Mouse (Mus musculus): ENCODE results near the gene Prkcb. TPM values are rescaled to one million over a fixed set of nuclear protein-coding genes. Genes with fewer than 3 reads are reported as not detected.

Prkcb gene
- polyA plus RNA-seq, 1 experiment, result 1.0 TPM

- Histone ChIP-seq H3K4me1 (ENCODE audit: control insufficient read depth, insufficient read depth, low read length) (0 out of 2 replicates have a peak, but pooled peaks cover 4% of the 10 kb centered on the region), H3K27ac (ENCODE audit: insufficient read depth, low read length) (no peak overlapping the region), H3K4me3 (ENCODE audit: insufficient read depth, low read length) (no peak overlapping the region)
- TF ChIP-seq POLR2A (IDR thresholded peaks at IDR 0.05; ENCODE audit: low read depth, low read length) (no peak), CTCF (IDR thresholded peaks at IDR 0.05; ENCODE audit: borderline replicate concordance, insufficient read depth, low read length) (no peak)
Measured at GRCm38 (mm10) chr7:122406625-122407024, 118.1 kb downstream of the Prkcb start.

GRCm38 (mm10) chr7:122409945-122410344 lies 121.4 kb downstream of the Prkcb start:
- no peak for TF ChIP-seq POLR2A (IDR thresholded peaks at IDR 0.05; ENCODE audit: low read depth, low read length)
- Histone ChIP-seq H3K27ac (ENCODE audit: insufficient read depth, low read length) (no peak overlapping the region), H3K4me1 (ENCODE audit: control insufficient read depth, insufficient read depth, low read length) (0 out of 2 replicates have a peak, but pooled peaks cover 4% of the 10 kb centered on the region), H3K4me3 (ENCODE audit: insufficient read depth, low read length) (no peak overlapping the region)

GRCm38 (mm10) chr7:122410873-122411272 lies 122.3 kb downstream of the Prkcb start:
- Histone ChIP-seq H3K4me3 (ENCODE audit: insufficient read depth, low read length) (no peak overlapping the region), H3K4me1 (ENCODE audit: control insufficient read depth, insufficient read depth, low read length) (0 out of 2 replicates have a peak, but pooled peaks cover 4% of the 10 kb centered on the region), H3K27ac (ENCODE audit: insufficient read depth, low read length) (no peak overlapping the region)
- TF ChIP-seq CTCF (IDR thresholded peaks at IDR 0.05; ENCODE audit: borderline replicate concordance, insufficient read depth, low read length), result no peak
- no peak for TF ChIP-seq POLR2A (IDR thresholded peaks at IDR 0.05; ENCODE audit: low read depth, low read length)

GRCm38 (mm10) chr7:122413231-122413630 lies 124.7 kb downstream of the Prkcb start:
- Histone ChIP-seq H3K4me3 (ENCODE audit: insufficient read depth, low read length) (no peak overlapping the region), H3K4me1 (ENCODE audit: control insufficient read depth, insufficient read depth, low read length) (0 out of 2 replicates have a peak, but pooled peaks cover 4% of the 10 kb centered on the region), H3K27ac (ENCODE audit: insufficient read depth, low read length) (no peak overlapping the region)
- no peak for TF ChIP-seq POLR2A (IDR thresholded peaks at IDR 0.05; ENCODE audit: low read depth, low read length)
- no peak for TF ChIP-seq CTCF (IDR thresholded peaks at IDR 0.05; ENCODE audit: borderline replicate concordance, insufficient read depth, low read length)

GRCm38 (mm10) chr7:122414146-122414545 lies 125.6 kb downstream of the Prkcb start:
- Histone ChIP-seq H3K27ac (ENCODE audit: insufficient read depth, low read length) (no peak overlapping the region), H3K4me1 (ENCODE audit: control insufficient read depth, insufficient read depth, low read length) (0 out of 2 replicates have a peak, but pooled peaks cover 4% of the 10 kb centered on the region), H3K4me3 (ENCODE audit: insufficient read depth, low read length) (no peak overlapping the region)
- TF ChIP-seq POLR2A (IDR thresholded peaks at IDR 0.05; ENCODE audit: low read depth, low read length) (no peak), CTCF (IDR thresholded peaks at IDR 0.05; ENCODE audit: borderline replicate concordance, insufficient read depth, low read length) (no peak)

- TF ChIP-seq POLR2A (IDR thresholded peaks at IDR 0.05; ENCODE audit: low read depth, low read length) (no peak), CTCF (IDR thresholded peaks at IDR 0.05; ENCODE audit: borderline replicate concordance, insufficient read depth, low read length) (no peak)
- Histone ChIP-seq H3K27ac (ENCODE audit: insufficient read depth, low read length) (no peak overlapping the region), H3K4me3 (ENCODE audit: insufficient read depth, low read length) (no peak overlapping the region), H3K4me1 (ENCODE audit: control insufficient read depth, insufficient read depth, low read length) (0 out of 2 replicates have a peak, but pooled peaks cover 4% of the 10 kb centered on the region)
Measured at GRCm38 (mm10) chr7:122414608-122415007, 126.1 kb downstream of the Prkcb start.

GRCm38 (mm10) chr7:122415387-122415786 lies 126.8 kb downstream of the Prkcb start:
- Histone ChIP-seq H3K27ac (ENCODE audit: insufficient read depth, low read length) (no peak overlapping the region), H3K4me1 (ENCODE audit: control insufficient read depth, insufficient read depth, low read length) (0 out of 2 replicates have a peak, but pooled peaks cover 4% of the 10 kb centered on the region), H3K4me3 (ENCODE audit: insufficient read depth, low read length) (no peak overlapping the region)
- TF ChIP-seq POLR2A (IDR thresholded peaks at IDR 0.05; ENCODE audit: low read depth, low read length) (no peak), CTCF (IDR thresholded peaks at IDR 0.05; ENCODE audit: borderline replicate concordance, insufficient read depth, low read length) (no peak)

- Histone ChIP-seq H3K4me1 (ENCODE audit: control insufficient read depth, insufficient read depth, low read length) (0 out of 2 replicates have a peak, but pooled peaks cover 4% of the 10 kb centered on the region), H3K4me3 (ENCODE audit: insufficient read depth, low read length) (no peak overlapping the region), H3K27ac (ENCODE audit: insufficient read depth, low read length) (no peak overlapping the region)
- TF ChIP-seq POLR2A (IDR thresholded peaks at IDR 0.05; ENCODE audit: low read depth, low read length) (no peak), CTCF (IDR thresholded peaks at IDR 0.05; ENCODE audit: borderline replicate concordance, insufficient read depth, low read length) (no peak)
Measured at GRCm38 (mm10) chr7:122415904-122416303, 127.4 kb downstream of the Prkcb start.

GRCm38 (mm10) chr7:122418551-122418950 lies 130.0 kb downstream of the Prkcb start:
- H3K4me3 ChIP-seq (ENCODE audit: insufficient read depth, low read length), result no peak overlapping the region
- TF ChIP-seq CTCF (IDR thresholded peaks at IDR 0.05; ENCODE audit: borderline replicate concordance, insufficient read depth, low read length) (no peak), POLR2A (IDR thresholded peaks at IDR 0.05; ENCODE audit: low read depth, low read length) (no peak)
- no peaks in the 10 kb centered on the region for H3K4me1 ChIP-seq (ENCODE audit: control insufficient read depth, insufficient read depth, low read length)
- no peak overlapping the region for H3K27ac ChIP-seq (ENCODE audit: insufficient read depth, low read length)

- no peak for TF ChIP-seq POLR2A (IDR thresholded peaks at IDR 0.05; ENCODE audit: low read depth, low read length)
- TF ChIP-seq CTCF (IDR thresholded peaks at IDR 0.05; ENCODE audit: borderline replicate concordance, insufficient read depth, low read length), result no peak
- no peak overlapping the region for H3K4me3 ChIP-seq (ENCODE audit: insufficient read depth, low read length)
Measured at GRCm38 (mm10) chr7:122423816-122424215, 135.3 kb downstream of the Prkcb start.

More at GRCm38 (mm10) chr7:122423816-122424215, 135.3 kb downstream of the Prkcb start:
- no peaks in the 10 kb centered on the region for H3K4me1 ChIP-seq (ENCODE audit: control insufficient read depth, insufficient read depth, low read length)
- no peak overlapping the region for H3K27ac ChIP-seq (ENCODE audit: insufficient read depth, low read length)

Measured in embryonic fibroblast, embryonic 13.5 days (primary cell).